Mouse (Mus musculus) frontal cortex, adult (tissue): ENCODE results near the gene Cers1.

Experiments used
- ATAC-seq: cut with Nextera tagmentation; 2 replicates; pipeline ENCODE4 v1.9.2; 2017; ENCODE audit warnings: mild to moderate bottlenecking, moderate library complexity, mixed read lengths; ENCODE audit not compliant: low TSS enrichment

Cers1 gene

GRCm38 (mm10) chr8:70352000-70352384, 36.4 kb downstream of the Cers1 start:
- ATAC-seq = no peak

- 0 out of 2 replicates have a peak, but pooled peaks have one; percentile 0 for ATAC-seq
These were observed 37.1 kb downstream of the Cers1 start for GRCm38 (mm10) chr8:70352657-70353151.

GRCm38 (mm10) chr8:70353194-70353817, 37.7 kb downstream of the Cers1 start, which contains the start of gene Upf1:
Gene Upf1, minus strand, starts transcription at chr8:70353278.
- peak; percentile 72 for ATAC-seq

- peak; percentile 77 for ATAC-seq
These were observed 38.4 kb downstream of the Cers1 start for GRCm38 (mm10) chr8:70354004-70354403.

- no peak for ATAC-seq
These were observed 40.5 kb downstream of the Cers1 start for GRCm38 (mm10) chr8:70356111-70356510.

GRCm38 (mm10) chr8:70359411-70359810, 43.8 kb downstream of the Cers1 start:
- ATAC-seq = no peak

GRCm38 (mm10) chr8:70360769-70361168, 45.2 kb downstream of the Cers1 start:
- no peak for ATAC-seq

- no peak for ATAC-seq
These were observed 46.0 kb downstream of the Cers1 start for GRCm38 (mm10) chr8:70361484-70362032.

- ATAC-seq = no peak
These were observed 48.5 kb downstream of the Cers1 start for GRCm38 (mm10) chr8:70364066-70364465.

- no peak for ATAC-seq
These were observed 51.0 kb downstream of the Cers1 start for GRCm38 (mm10) chr8:70366588-70366987.

- no peak for ATAC-seq
These were observed 54.9 kb downstream of the Cers1 start for GRCm38 (mm10) chr8:70370476-70370875.

GRCm38 (mm10) chr8:70371951-70372350, 56.4 kb downstream of the Cers1 start:
- ATAC-seq = no peak

- no peak for ATAC-seq
These were observed 58.1 kb downstream of the Cers1 start, which contains the start of gene Comp for GRCm38 (mm10) chr8:70373397-70374317. Gene Comp, plus strand, starts transcription at chr8:70373558.

- 0 out of 2 replicates have a peak, but pooled peaks have one; percentile 22 for ATAC-seq
These were observed 58.8 kb downstream of the Cers1 start for GRCm38 (mm10) chr8:70374318-70374927.

GRCm38 (mm10) chr8:70375212-70375859, 59.8 kb downstream of the Cers1 start:
- ATAC-seq = no peak

- no peak for ATAC-seq
These were observed 60.7 kb downstream of the Cers1 start for GRCm38 (mm10) chr8:70376275-70376741.

- ATAC-seq = no peak
These were observed 61.5 kb downstream of the Cers1 start for GRCm38 (mm10) chr8:70377049-70377448.

GRCm38 (mm10) chr8:70380069-70380468, 64.5 kb downstream of the Cers1 start:
- peak; percentile 71 for ATAC-seq
